Mouse (Mus musculus): ENCODE data around the gene Lrrfip1.

The Lrrfip1 gene

DNA sequence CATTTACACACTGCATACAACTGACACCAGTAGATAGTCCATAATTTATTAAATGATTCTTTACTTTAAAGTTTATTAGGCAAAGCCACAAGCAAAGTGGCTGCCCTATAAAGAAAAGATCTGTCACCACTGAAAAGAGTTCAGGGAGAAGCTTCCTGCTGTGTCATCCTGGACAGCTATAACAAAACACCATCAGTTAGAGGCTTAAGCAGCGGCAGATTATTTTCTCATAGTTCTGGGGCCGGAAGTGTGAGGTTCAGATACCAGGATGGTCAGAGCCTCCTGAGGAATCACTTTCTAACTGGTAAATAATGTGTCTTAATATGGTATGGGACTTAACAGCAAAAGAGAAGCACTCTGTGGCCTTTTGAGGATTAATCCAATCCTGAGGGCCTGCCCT, 153.0 kb downstream of the Lrrfip1 start:
- no peak for DNase-seq (ENCODE audit: low spot score)

DNA sequence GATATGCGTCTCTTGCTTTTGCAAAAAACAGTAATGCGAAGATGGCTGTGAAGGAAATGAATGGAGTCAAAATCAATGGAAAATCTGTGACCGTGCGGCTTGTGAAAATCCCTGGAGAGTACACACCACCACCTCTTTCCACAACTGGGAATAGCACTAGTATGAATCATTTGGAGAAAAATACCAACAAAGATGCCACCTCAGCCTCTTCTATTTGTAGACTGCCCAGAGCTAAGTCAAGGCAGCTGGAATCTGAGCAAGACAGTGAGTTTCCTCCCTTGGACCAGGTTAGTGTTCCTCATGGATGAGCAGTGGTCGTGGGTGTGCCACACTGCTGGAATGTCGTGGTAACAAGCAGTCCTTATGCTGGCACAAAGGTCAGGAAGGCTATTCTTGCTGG, 168.3 kb downstream of the Lrrfip1 start:
- DNase-seq (ENCODE audit: low spot score): no peak

DNA sequence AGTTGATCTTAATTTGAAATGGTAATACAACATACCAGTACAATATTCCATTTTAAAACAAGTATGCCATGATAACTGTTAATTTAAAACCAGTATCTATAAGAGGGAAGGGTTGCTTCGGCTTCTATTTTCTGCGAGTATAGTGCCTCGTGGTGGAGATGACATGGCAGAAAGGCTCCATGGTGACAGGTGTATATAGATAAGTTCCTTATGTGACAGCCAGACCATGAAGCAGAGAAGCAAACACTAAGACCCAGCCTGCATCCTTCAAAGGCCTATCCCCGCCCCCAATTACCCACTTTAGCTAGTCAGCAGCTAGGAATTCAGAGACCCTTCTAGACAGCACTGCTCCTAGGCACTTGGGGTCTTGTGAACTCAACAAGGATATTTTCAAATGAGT, 170.6 kb downstream of the Lrrfip1 start:
- no peak for DNase-seq (ENCODE audit: low spot score)

- DNase-seq (ENCODE audit: low spot score): no peak
These were observed 176.3 kb downstream of the Lrrfip1 start for GRCm38 (mm10) chr1:91174796-91175195.

GRCm38 (mm10) chr1:91176026-91176425, 177.5 kb downstream of the Lrrfip1 start:
- DNase-seq (ENCODE audit: low spot score): no peak

- no peak for DNase-seq (ENCODE audit: low spot score)
These were observed 178.3 kb downstream of the Lrrfip1 start for GRCm38 (mm10) chr1:91176871-91177270.
